ENCODE assay signal across 26 mouse cellular contexts in genomic region chr7:28401942-28402341, GRCm38 (mm10).
"Had no signal": no experiment of that assay in that cellular context is flagged by ENCODE, and none has a peak within 500 bp of the region (broad histone marks: within the 10 kb centered on the region; RNA-seq: fewer than 3 reads in every experiment).

No protein-coding gene starts in this region.

- ATAC-seq: hindbrain, postnatal 0 days; intestine, embryonic 16.5 days had no signal

- DNase-seq: gastrocnemius, postnatal 14 days; gastrocnemius, postnatal 36 days; heart, adult 11 months; heart, adult 2 months; heart, postnatal 14 days; heart, postnatal 36 days; kidney, adult 11 months; kidney, adult 2 months; kidney, adult 9 months; kidney, postnatal 14 days; kidney, postnatal 36 days; liver; liver, embryonic 13.5 days had no signal

- H3K9me3 ChIP-seq: heart, embryonic 13.5 days; heart, embryonic 15.5 days; hindbrain, embryonic 13.5 days; hindbrain, embryonic 15.5 days; kidney, embryonic 15.5 days; liver, embryonic 13.5 days; liver, embryonic 15.5 days had no signal

- H3K27ac ChIP-seq: heart, adult 2 months; heart, embryonic 13.5 days; heart, embryonic 15.5 days; hindbrain, embryonic 13.5 days; hindbrain, embryonic 15.5 days; hindbrain, postnatal 0 days; kidney, embryonic 15.5 days; kidney, postnatal 0 days; layer of hippocampus, adult 2 months; left cerebral cortex, adult 2 months; liver, embryonic 15.5 days had no signal

- H3K4me3 ChIP-seq: heart, adult 2 months; heart, embryonic 13.5 days; heart, embryonic 15.5 days; hindbrain, embryonic 13.5 days; hindbrain, embryonic 15.5 days; kidney, embryonic 15.5 days; layer of hippocampus, adult 2 months; left cerebral cortex, adult 2 months; liver, embryonic 13.5 days; liver, embryonic 15.5 days had no signal

- H3K27me3 ChIP-seq: heart, embryonic 13.5 days; heart, embryonic 15.5 days; hindbrain, embryonic 13.5 days; hindbrain, embryonic 15.5 days; kidney, embryonic 15.5 days; liver, embryonic 13.5 days; liver, embryonic 15.5 days had no signal

- H3K4me1 ChIP-seq: heart, embryonic 15.5 days; hindbrain, embryonic 13.5 days; hindbrain, embryonic 15.5 days; kidney, embryonic 15.5 days had no signal

- H3K4me2 ChIP-seq: heart, embryonic 11.5 days; heart, embryonic 13.5 days; heart, embryonic 15.5 days; hindbrain, embryonic 13.5 days; hindbrain, embryonic 15.5 days; kidney, embryonic 15.5 days; liver, embryonic 11.5 days; liver, embryonic 13.5 days; liver, embryonic 15.5 days had no signal

- H3K9ac ChIP-seq: heart, embryonic 13.5 days; heart, embryonic 15.5 days; hindbrain, embryonic 13.5 days; hindbrain, embryonic 15.5 days; kidney, embryonic 15.5 days; liver, embryonic 13.5 days; liver, embryonic 15.5 days had no signal
